Mouse (Mus musculus): ENCODE results near the gene Cpa5. TPM values are rescaled to one million over a fixed set of nuclear protein-coding genes. Genes with fewer than 3 reads are reported as not detected.

Gene Cpa5
- polyA plus RNA-seq, 1 experiment from 2014 or later = not detected

- no peaks in the 10 kb centered on the region for H3K9me3 ChIP-seq (ENCODE audit: low read depth, low read length)
- H3K9ac ChIP-seq = no peak overlapping the region
- DNase-seq (peak; percentile 78), ATAC-seq (ENCODE audit: insufficient read depth) (peak; percentile 86)
- no peaks in the 10 kb centered on the region for H3K36me3 ChIP-seq (ENCODE audit: insufficient read depth)
- WGBS = 42% methylated on average over 20 of the region's 20 CpGs
- H3K4me1 ChIP-seq (ENCODE audit: insufficient read depth) = peaks cover 8% of the 10 kb centered on the region
- no peaks in the 10 kb centered on the region for H3K27me3 ChIP-seq (ENCODE audit: insufficient read depth, low read length)
- no peak overlapping the region for H3K4me2 ChIP-seq
- no peak for TF ChIP-seq CTCF (IDR thresholded peaks at IDR 0.05; ENCODE audit: low read depth)
- peak overlapping the region; percentile 62; the same call in 1 of the 2 replicates for H3K27ac ChIP-seq (ENCODE audit: low read depth)
- H3K4me3 ChIP-seq (ENCODE audit: low read depth, low read length) = no peak overlapping the region
Observed at GRCm38 (mm10) chr6:30572456-30573311, 38.1 kb upstream of the Cpa5 start.

DNA sequence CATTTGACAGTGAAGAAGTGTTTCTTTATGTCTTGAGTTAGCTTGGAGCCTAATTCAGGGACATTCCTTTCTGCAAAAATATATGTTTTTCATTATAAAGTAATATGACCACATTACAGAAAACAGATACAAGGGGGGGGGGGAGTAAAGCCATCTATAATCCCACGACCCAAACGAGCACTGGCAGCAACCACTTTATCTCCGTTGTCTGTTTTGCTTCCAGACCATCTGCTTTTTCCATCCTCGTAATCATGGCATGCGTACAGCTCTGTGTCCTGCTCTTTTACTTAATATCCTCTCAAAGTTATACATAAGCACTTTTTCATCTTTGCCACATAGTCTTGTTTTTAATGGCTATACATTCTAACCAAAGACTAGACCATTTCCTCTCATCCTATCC, 37.4 kb upstream of the Cpa5 start:
- H3K36me3 ChIP-seq (ENCODE audit: insufficient read depth) = no peaks in the 10 kb centered on the region
- H3K4me3 ChIP-seq (ENCODE audit: low read depth, low read length) = no peak overlapping the region
- no peak for TF ChIP-seq CTCF (IDR thresholded peaks at IDR 0.05; ENCODE audit: low read depth)
- ATAC-seq (ENCODE audit: insufficient read depth) (no peak), DNase-seq (no peak)
- H3K9me3 ChIP-seq (ENCODE audit: low read depth, low read length) = no peaks in the 10 kb centered on the region
- H3K27me3 ChIP-seq (ENCODE audit: insufficient read depth, low read length) = no peaks in the 10 kb centered on the region
- H3K27ac ChIP-seq (ENCODE audit: low read depth) = no peak overlapping the region
- no peak overlapping the region for H3K4me2 ChIP-seq
- peaks cover 8% of the 10 kb centered on the region for H3K4me1 ChIP-seq (ENCODE audit: insufficient read depth)
- WGBS = 52% methylated on average over 5 of the region's 5 CpGs
- H3K9ac ChIP-seq = no peak overlapping the region

- Histone ChIP-seq H3K27me3 (ENCODE audit: insufficient read depth, low read length) (no peaks in the 10 kb centered on the region), H3K27ac (ENCODE audit: low read depth) (no peak overlapping the region), H3K9me3 (ENCODE audit: low read depth, low read length) (no peaks in the 10 kb centered on the region), H3K36me3 (ENCODE audit: insufficient read depth) (no peaks in the 10 kb centered on the region), H3K4me1 (ENCODE audit: insufficient read depth) (peaks cover 8% of the 10 kb centered on the region), H3K4me3 (ENCODE audit: low read depth, low read length) (no peak overlapping the region), H3K4me2 (no peak overlapping the region), H3K9ac (no peak overlapping the region)
- ATAC-seq (ENCODE audit: insufficient read depth) (no peak), DNase-seq (no peak)
- no peak for TF ChIP-seq CTCF (IDR thresholded peaks at IDR 0.05; ENCODE audit: low read depth)
- 77% methylated on average over 1 of the region's 1 CpGs for WGBS
Observed at GRCm38 (mm10) chr6:30574945-30575344, 35.9 kb upstream of the Cpa5 start.

DNA sequence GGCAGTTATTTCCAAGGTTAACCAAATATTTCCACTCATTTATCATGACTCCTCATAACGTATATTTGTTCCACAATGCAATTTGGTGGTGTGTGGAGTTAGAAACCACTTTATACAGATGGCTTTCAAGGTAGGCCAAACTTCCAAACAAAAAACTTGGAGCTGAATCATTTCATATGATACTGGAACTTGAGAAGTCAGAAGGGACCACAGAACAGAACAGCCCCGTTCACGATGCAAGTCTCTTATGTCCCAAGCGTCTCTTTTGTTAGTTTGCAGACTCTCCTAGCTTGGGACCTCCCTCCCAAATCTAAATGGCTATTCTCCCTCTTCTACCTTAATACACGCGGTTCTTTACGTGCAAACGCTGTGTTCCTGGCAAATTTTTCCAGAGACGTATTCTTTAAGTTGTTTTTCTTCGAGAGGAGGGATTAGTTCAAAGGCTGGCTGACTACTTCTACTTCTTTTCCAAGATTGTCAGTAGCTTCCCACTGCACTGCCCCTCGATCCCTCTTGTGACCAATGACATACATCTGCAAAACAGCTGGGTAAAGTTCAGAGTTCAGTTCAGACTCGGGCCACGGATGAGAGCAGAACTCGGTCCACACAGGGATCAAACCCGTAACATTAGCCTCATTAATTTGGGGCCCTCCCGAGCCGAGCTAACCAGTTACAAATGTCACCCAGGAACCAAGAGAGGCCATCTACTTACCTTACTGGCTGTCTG, 34.2 kb upstream of the Cpa5 start:
- Histone ChIP-seq H3K9me3 (ENCODE audit: low read depth, low read length) (no peaks in the 10 kb centered on the region), H3K36me3 (ENCODE audit: insufficient read depth) (no peaks in the 10 kb centered on the region), H3K27me3 (ENCODE audit: insufficient read depth, low read length) (no peaks in the 10 kb centered on the region), H3K4me3 (ENCODE audit: low read depth, low read length) (no peak overlapping the region), H3K9ac (no peak overlapping the region), H3K27ac (ENCODE audit: low read depth) (no peak overlapping the region; the same call in 1 of the 2 replicates), H3K4me2 (no peak overlapping the region), H3K4me1 (ENCODE audit: insufficient read depth) (peaks cover 8% of the 10 kb centered on the region)
- DNase-seq (no peak), ATAC-seq (ENCODE audit: insufficient read depth) (no peak)
- no peak for TF ChIP-seq CTCF (IDR thresholded peaks at IDR 0.05; ENCODE audit: low read depth)
- WGBS = 63% methylated on average over 17 of the region's 17 CpGs

- no peaks in the 10 kb centered on the region for H3K36me3 ChIP-seq (ENCODE audit: insufficient read depth)
- no peak overlapping the region for H3K9ac ChIP-seq
- no peak overlapping the region; the same call in 1 of the 2 replicates for H3K27ac ChIP-seq (ENCODE audit: low read depth)
- no peak overlapping the region for H3K4me3 ChIP-seq (ENCODE audit: low read depth, low read length)
- H3K4me1 ChIP-seq (ENCODE audit: insufficient read depth) = no peaks in the 10 kb centered on the region; the same call in 1 of the 2 replicates
- TF ChIP-seq CTCF (IDR thresholded peaks at IDR 0.05; ENCODE audit: low read depth) = no peak
- peak; percentile 46 for DNase-seq
- ATAC-seq (ENCODE audit: insufficient read depth) = no peak; the same call in 1 of the 2 replicates
- no peaks in the 10 kb centered on the region for H3K27me3 ChIP-seq (ENCODE audit: insufficient read depth, low read length)
- 48% methylated on average over 17 of the region's 17 CpGs for WGBS
- no peaks in the 10 kb centered on the region for H3K9me3 ChIP-seq (ENCODE audit: low read depth, low read length)
- no peak overlapping the region for H3K4me2 ChIP-seq
Observed at GRCm38 (mm10) chr6:30579961-30580840, 30.6 kb upstream of the Cpa5 start.

- Histone ChIP-seq H3K9me3 (ENCODE audit: low read depth, low read length) (no peaks in the 10 kb centered on the region), H3K27ac (ENCODE audit: low read depth) (no peak overlapping the region; the same call in 1 of the 2 replicates), H3K27me3 (ENCODE audit: insufficient read depth, low read length) (no peaks in the 10 kb centered on the region), H3K4me2 (no peak overlapping the region), H3K4me1 (ENCODE audit: insufficient read depth) (no peaks in the 10 kb centered on the region; the same call in 1 of the 2 replicates), H3K36me3 (ENCODE audit: insufficient read depth) (no peaks in the 10 kb centered on the region), H3K9ac (no peak overlapping the region), H3K4me3 (ENCODE audit: low read depth, low read length) (no peak overlapping the region)
- no peak for TF ChIP-seq CTCF (IDR thresholded peaks at IDR 0.05; ENCODE audit: low read depth)
- peak; percentile 24; the same call in 1 of the 2 replicates for ATAC-seq (ENCODE audit: insufficient read depth)
- peak; percentile 23 for DNase-seq
- 50% methylated on average over 8 of the region's 8 CpGs for WGBS
Observed at GRCm38 (mm10) chr6:30580841-30581176, 30.0 kb upstream of the Cpa5 start.
